Mouse (Mus musculus): ENCODE measurements around the gene Trim13. TPM values are rescaled to one million over a fixed set of nuclear protein-coding genes. Genes with fewer than 3 reads are reported as not detected.
"Not testable (repeated sequence)": the region's sequence is repeated elsewhere in the genome, so short reads cannot be mapped to it uniquely, and the experiment has no call there.

Trim13 gene
- 1 to 10 TPM; 5.3 to 8.0 TPM for polyA plus RNA-seq (2017; shearing (Covaris generic))

- ATAC-seq = no peak
These were observed at the start of gene Trim13 for GRCm38 (mm10) chr14:61597968-61598367. Gene Trim13 (plus strand): TSS chr14:61598247.

- no peak for ATAC-seq
These were observed 49.4 kb upstream of the Trim13 start for GRCm38 (mm10) chr14:61548614-61549013.

GRCm38 (mm10) chr14:61555931-61556288 is 42.1 kb upstream of the Trim13 start:
- ATAC-seq = no peak

GRCm38 (mm10) chr14:61556289-61557147 is 41.5 kb upstream of the Trim13 start, which contains the start of gene Spryd7:
Gene Spryd7 (minus strand): TSS chr14:61556886.
- ATAC-seq = peak; percentile 90

GRCm38 (mm10) chr14:61558901-61559300 is 39.1 kb upstream of the Trim13 start:
- ATAC-seq = no peak

GRCm38 (mm10) chr14:61559856-61560255 is 38.2 kb upstream of the Trim13 start:
- ATAC-seq = no peak

- ATAC-seq = not testable (repeated sequence)
These were observed 31.8 kb upstream of the Trim13 start for GRCm38 (mm10) chr14:61566211-61566610.

- no peak for ATAC-seq
These were observed 28.7 kb upstream of the Trim13 start for GRCm38 (mm10) chr14:61569344-61569743.

GRCm38 (mm10) chr14:61571366-61571765 is 26.7 kb upstream of the Trim13 start:
- ATAC-seq = no peak

- no peak for ATAC-seq
These were observed 25.9 kb upstream of the Trim13 start for GRCm38 (mm10) chr14:61572131-61572530.

GRCm38 (mm10) chr14:61575066-61575465 is 23.0 kb upstream of the Trim13 start:
- ATAC-seq = no peak

- ATAC-seq = no peak
These were observed 22.1 kb upstream of the Trim13 start for GRCm38 (mm10) chr14:61575941-61576340.

- ATAC-seq = no peak
These were observed 8.6 kb upstream of the Trim13 start for GRCm38 (mm10) chr14:61589288-61590065.

GRCm38 (mm10) chr14:61596719-61597426 is 1.2 kb upstream of the Trim13 start:
- ATAC-seq = no peak

GRCm38 (mm10) chr14:61599057-61599806 is 1.2 kb downstream of the Trim13 start:
- ATAC-seq = peak; percentile 93

- no peak for ATAC-seq
These were observed 3.3 kb downstream of the Trim13 start for GRCm38 (mm10) chr14:61601348-61601747.

- ATAC-seq = no peak
These were observed 5.2 kb downstream of the Trim13 start for GRCm38 (mm10) chr14:61603069-61603755.

GRCm38 (mm10) chr14:61604081-61604480 is 6.0 kb downstream of the Trim13 start:
- ATAC-seq = no peak

- not testable (repeated sequence) for ATAC-seq
These were observed 8.0 kb downstream of the Trim13 start for GRCm38 (mm10) chr14:61606088-61606487.

- ATAC-seq = no peak
These were observed 9.1 kb downstream of the Trim13 start, which contains the start of gene Kcnrg for GRCm38 (mm10) chr14:61607157-61607556. Gene Kcnrg (plus strand): TSS chr14:61607457.

GRCm38 (mm10) chr14:61611766-61612165 is 13.7 kb downstream of the Trim13 start:
- ATAC-seq = no peak
